Mouse (Mus musculus) heart, postnatal 0 days (tissue): Measurements from ENCODE around the gene Olfr770.

Source experiments
- CTCF ChIP-seq: IDR thresholded peaks from 2 replicates; pipeline ENCODE4 v1.5.1; 2016; ENCODE audit warnings: antibody characterized with exemption, control low read depth, low read depth
- EP300 ChIP-seq: IDR thresholded peaks from 2 replicates; pipeline ENCODE4 v1.6.1; 2016; ENCODE audit warnings: antibody characterized with exemption, low read depth

DNA sequence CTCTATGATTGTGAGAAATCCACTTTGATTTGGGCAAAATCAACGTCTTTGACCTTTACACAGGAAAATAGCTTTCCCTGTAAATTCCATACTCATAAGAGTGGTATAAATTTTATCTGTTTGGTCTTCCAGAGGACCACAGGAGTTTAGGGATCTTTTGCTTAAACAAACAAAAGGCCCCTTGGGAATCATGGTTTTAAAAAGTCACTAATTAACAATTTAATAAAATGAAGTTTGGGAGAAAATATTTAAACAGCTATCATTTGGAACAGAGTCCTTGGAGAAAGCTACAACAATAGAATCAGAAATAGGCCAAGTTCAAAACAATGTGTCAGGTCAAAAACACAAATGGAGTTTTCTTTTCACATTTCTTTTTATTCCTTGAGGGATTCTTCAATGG lies 39.5 kb downstream of the Olfr770 start, which contains the start of gene Olfr768:
- TF ChIP-seq CTCF = no peak
- TF ChIP-seq EP300 = no peak
